Mouse (Mus musculus) urinary bladder, adult 18-20 months (tissue): ENCODE measurements around the gene Aurkb.
"Not testable (repeated sequence)": the region's sequence is repeated elsewhere in the genome, so short reads cannot be mapped to it uniquely, and the experiment has no call there.

Experiments
- DNase-seq, 2 experiments: peaks; one replicate each; pipeline ENCODE4 v3.0.0; 2022; ENCODE audit warnings: low spot score in 2 of 2, mixed read lengths in 2 of 2

The Aurkb gene

DNA sequence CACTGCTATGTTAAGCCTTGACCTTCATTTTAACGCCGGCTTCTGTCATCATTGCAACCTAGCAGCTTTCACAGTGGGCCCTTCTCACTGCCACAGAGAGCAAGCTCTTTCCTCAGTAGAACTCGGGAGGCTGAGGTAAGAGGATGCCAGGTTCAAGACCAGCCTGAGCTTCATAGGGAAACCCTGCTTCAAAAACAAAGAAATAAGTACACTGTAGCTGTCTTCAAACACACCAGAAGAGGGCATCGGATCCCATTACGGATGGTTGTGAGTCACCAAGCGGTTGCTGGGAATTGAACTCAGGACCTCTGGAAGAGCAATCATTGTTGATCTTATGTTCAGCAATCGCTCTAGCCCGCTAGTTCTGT lies 35.4 kb downstream of the Aurkb start:
- no peak for DNase-seq

DNA sequence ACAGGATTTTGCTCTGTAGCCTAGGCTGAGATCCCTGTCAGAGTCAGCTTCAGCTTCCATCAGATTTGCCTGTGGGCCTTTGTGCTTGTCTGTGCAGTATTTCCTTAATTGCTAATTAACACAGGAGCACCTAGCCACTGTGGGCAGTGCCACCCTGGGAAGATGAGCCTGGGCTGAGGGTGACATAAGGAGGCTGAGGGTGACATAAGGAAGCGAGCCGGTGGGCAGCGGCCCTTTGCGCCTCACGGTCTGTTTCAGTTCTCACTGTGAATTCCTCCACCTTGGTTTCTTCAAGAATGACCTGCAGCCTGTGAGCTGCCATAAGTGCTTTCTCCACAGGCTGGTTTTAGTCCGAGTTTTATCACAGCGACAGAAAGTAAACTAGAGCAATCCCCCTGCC lies 36.2 kb downstream of the Aurkb start:
- DNase-seq = no peak

DNA sequence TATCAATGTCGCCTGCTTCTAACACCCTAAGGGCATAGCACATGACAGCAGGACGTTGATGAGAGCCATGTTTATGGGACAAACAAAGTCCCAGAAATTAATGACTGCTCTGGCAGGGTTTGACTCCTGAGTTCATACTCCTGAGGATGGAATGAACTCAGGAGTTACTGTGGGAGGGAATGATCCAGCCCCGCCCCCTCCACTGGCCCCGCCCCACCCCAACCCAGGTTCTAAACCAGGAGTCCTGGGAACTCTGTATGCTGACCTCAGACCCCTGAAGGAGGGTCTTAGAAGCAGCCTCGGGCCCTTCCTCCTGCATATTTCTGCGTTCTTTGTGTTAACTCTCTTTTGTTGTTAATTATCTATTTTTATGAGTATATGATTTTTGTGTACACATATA lies 40.2 kb downstream of the Aurkb start:
- DNase-seq = no peak

DNA sequence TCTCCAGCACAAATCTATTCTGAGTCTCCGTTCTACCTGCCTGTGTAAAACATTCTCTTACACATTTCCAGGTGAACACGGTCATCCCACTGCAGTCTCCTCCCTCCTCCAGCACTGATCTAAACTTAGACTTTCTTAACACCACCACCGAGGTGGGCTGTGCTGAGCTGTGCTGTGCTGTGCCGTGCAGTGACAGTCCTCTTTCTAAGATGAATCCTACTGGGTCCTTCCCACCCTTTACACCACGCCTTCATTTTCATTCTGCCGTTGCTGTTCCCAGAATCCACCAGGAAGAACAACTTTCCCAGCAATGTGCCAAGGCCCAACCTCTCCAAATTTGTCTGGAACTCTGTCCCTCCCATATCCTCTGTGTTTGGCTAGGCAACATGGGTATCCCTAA lies 40.9 kb downstream of the Aurkb start:
- DNase-seq = no peak

DNA sequence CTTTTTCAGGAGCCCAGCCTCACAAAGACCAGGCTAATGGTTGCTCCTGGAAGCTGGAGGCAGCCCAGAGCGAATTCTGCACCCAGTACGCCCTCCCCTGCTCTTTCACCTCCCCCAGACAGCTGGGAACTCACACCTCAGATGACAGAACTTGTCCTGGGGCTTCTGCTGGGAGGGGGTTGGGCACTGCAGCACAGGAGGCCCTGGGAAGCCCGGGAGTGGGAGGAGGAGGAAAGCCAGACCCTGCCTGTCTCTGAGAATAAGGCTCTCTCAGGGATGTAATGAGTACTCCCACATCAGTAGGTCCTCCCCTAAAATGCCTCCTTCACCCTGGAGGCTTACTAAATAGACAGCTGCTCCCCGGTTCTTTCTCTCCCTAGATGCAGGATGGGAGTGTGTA lies 41.6 kb downstream of the Aurkb start:
- DNase-seq = no peak

DNA sequence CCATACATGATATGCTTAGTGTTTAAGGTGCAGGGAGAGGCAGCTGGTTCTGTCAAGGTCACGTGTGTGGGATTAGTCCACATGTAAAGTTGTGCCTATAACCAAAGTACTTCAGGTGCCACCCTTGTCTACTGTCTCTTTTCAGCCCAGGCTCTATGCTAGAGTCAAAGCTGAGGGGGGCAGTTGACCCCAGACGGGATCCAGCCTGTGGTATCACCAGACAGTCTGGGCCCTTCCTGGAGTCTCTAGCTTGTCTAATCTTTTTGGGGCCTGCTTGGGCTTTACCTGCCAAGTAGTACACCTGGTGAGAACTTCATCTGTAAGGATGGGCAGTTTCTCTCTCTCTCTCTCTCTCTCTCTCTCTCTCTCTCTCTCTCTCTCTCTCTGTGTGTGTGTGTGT lies 42.1 kb downstream of the Aurkb start:
- no peak for DNase-seq

DNA sequence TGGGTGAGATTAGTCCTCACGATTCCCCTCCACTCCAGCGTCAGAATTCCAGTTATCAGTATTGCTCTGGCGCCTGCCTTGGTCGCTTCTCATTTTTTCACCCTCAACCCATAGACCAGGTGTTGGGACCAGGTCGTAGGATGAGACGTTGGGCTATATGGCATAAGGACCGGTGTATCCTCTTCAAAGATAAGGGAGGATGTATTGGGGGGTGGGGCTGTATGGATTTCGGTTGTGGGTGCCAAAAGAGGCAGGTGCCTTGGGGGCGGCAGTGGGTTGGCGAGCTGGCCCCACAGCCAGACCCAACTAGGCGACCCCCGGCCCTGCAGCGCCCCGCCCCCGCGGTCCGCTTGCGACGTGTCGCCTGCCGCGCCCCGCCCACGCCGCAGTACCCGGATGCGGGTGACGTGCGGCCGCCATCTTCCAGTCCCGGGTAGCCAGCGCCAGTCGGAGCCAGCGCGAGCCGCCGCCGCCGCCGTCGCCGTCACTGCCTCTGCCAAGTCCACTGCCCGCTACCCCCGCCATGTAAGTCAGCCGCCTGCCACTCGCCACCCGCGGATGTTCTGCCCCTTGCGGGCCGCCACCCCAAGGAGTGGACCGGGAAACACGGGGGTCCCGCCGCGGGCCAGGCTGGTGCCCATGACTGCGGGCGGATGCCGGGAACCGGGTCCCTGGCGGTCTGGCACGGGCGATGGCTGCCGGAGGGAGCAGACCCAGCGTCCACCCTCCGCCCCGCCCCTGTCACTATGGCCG lies 42.8 kb downstream of the Aurkb start, which contains the start of gene Vamp2:
Gene Vamp2 (plus strand): TSS at position 388 of the 753 bp plus-strand sequence.
- DNase-seq = peak; percentile 71 to 82

DNA sequence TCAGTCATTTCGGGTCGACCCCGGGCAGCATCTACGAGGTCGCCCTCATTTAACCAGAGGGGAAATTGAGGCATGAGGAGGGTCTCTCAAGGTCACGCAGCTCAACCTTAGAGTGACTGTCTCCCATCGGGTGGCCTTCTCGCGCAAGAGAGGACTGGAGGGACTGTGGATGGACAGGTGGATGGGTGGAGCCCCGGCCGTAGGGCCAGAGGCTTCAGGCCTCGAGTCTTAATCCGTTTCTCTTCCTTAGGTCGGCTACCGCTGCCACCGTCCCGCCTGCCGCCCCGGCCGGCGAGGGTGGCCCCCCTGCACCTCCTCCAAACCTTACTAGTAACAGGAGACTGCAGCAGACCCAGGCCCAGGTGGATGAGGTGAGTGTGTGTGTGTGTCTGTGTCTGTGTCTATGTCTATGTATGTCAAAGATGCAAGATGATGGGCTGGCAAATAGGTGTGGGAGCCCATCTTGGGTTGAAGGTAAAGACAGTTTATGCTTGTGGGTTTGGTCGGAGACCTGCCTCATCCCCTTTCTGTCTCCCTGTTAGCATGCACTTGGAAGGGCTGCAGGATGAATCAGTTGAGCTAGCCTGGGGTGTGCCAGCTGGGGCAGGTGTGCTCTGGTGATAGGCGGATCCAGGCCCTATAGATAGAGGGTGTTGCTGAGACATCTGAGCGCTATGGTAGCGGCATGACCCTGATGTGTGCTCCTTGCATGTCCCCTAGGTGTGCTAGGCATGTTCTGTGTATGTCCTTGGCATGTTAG lies 43.6 kb downstream of the Aurkb start:
- DNase-seq = no peak

DNA sequence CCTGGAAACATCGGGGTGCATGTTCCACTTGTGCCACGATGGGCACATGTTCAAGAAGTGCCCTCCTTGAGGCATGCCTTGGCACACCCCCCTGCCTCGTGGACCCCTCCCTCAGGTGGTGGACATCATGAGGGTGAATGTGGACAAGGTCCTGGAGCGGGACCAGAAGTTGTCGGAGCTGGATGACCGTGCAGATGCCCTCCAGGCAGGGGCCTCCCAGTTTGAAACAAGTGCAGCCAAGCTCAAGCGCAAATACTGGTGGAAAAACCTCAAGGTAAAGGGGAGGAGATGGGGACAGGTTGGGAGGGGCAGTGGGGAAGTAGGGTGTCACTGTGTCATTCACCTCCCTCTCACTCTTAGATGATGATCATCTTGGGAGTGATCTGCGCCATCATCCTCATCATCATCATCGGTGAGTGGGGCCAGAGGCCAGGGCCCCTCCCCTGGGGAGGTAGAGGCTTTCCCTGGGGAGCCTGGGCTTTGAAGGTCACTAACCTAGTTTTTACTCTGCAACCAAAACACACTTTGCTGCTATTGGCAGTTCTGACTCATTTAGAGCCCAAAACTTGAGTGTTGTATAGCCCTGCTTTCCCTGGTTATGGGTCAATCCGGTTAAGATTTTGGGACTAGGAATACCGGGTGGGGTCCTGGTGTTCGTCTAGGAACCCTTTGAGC lies 44.3 kb downstream of the Aurkb start:
- no peak for DNase-seq

DNA sequence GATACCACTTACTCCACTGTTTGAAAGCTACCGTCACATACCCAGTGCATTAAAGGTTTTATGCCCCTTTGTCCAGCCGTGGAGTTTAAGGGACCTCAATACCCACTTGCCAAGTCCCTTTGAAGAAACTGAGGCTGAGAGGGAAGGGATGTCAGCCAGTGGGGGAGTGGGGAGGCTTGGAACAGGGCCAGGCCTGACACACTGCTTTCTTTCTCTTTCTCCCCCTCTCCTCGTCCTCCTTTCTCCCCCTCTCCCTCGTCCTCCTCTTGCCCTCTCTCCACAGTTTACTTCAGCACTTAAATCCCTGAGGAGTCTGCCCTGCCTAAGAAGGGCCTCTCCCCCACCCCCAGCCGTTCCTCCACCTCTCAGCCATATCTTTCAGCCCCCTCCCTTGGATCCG lies 44.9 kb downstream of the Aurkb start:
- no peak for DNase-seq

DNA sequence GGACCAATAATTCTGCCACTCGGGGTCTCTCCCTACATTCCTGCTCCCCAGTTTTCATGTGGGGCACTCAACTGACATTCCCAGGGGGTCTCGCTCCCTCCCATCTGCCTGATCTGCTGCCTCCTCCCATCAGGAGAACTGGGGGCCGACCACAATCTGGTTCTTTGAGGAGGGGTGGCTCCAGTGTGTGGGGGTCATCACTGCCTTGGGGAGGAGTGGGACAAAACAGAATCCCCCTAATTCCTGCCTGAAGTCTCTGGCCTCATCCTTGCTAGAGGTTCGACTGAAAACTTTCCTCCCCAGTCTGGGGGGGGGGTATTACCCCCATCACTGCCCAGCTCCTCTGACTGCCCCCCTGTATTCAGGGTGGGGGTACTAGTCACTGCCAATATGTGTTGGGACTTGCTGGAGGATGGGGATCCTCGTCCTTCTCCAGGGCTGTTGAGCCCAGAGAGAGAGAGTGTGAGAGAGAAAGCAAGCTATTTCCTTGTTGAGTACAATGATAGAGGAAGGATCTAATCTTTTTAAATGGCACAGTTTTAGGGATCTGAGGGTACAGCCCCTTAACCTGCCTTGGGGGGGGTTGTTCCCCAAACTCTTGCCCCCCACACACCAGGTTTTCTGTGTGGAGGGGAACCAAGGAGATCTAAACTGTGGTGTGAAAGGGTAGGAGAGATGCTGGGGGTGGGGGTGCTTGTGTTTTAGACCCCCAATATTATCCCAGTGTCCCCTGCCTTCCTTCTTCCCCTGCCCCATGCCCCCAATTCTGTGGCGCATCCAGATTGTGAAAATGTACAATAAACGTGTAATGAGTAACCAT lies 46.3 kb downstream of the Aurkb start:
- DNase-seq = no peak

DNA sequence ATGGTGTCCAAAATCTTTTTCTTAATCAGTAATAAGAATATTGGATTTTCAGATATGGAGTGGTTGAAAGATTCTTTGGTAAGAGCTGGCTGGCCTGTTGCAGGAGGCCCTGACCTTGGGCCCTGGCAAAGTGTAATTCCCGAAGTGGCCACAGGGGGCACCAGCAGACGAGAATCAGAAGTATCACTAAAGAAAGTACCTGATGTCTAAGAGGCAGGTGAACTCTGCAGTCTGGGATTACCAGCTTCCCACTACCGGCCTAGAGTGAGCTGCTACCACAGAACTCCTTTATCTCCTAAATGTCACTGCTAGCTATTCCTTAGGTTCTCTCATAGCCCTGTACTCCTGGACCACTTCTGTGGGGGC lies 46.9 kb downstream of the Aurkb start:
- peak; percentile 79 to 90 for DNase-seq

DNA sequence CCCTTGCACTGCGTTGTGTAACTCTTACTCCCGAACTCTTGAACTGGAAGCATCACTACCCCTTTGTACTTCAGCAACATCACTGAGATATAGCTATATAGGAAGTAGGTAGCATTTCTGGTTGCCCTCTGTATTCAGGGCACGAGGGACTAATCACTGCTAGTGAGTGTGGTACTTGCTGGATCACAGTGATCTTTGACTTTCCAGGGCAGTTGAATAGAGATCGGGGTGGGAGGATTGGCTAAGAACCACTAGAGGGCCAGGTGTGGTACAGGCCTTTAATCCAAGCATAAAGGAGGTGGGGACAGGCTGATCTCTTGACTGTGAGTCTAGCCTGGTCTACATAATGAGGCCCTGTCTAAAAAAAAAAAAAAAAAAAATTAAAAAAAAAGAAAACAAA lies 47.4 kb downstream of the Aurkb start:
- DNase-seq = no peak

DNA sequence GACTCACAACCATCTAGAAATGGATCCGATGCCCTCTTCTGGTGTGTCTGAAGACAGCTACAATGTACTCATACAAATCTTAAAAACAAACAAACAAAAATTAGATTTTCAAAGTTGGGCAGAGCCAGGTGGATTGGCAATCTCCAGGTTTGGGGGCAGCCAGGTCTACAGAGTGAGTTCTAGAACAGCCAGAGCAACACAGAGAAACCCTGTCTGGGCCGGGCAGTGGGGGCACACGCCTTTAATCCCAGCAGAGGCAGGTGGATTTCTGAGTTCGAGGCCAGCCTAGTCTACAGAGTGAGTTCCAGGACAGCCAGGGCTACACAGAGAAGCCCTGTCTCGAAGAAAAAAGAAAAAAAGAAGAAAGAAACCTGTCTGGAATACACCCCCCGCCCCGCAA lies 48.4 kb downstream of the Aurkb start:
- not testable (repeated sequence) for DNase-seq

DNA sequence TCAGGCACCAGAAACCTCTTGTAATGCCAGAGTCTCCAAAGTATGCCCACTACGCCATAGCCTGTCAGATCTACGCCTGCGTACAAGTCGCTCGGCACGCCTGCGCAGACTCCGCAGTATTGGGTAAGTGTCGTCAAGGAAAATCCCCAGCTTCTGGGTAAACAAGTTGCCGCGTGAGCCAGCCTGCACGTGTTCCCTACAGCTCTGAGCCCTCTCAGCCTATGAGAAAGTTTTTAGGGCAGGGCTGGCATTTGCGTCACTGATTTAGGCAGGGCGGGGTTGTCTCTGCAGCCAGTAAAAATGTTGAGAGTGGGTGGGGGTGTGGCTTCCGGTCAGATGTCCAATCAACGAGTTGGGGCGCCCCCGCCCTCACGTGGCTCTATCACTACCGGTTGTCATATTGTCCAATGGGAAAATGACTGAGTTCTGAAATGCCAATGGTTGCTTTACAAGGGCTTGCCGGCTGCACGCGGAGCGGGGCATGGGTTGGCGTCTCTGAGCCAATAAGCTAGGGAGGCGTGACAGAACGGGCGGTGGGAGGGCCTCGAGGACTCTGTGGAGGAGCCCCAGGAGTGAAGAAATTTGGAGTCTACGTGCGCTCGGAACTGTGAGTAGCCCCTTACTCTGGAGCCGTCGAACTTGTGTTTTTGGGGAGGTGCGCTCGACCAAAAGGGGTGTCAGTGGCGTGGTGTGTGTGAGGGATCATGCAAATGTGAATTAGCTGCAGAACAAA lies 49.4 kb downstream of the Aurkb start, which contains the start of gene Per1:
Gene Per1 (plus strand): TSS at position 521 of the 733 bp plus-strand sequence.
- DNase-seq = peak; percentile 94 to 100

DNA sequence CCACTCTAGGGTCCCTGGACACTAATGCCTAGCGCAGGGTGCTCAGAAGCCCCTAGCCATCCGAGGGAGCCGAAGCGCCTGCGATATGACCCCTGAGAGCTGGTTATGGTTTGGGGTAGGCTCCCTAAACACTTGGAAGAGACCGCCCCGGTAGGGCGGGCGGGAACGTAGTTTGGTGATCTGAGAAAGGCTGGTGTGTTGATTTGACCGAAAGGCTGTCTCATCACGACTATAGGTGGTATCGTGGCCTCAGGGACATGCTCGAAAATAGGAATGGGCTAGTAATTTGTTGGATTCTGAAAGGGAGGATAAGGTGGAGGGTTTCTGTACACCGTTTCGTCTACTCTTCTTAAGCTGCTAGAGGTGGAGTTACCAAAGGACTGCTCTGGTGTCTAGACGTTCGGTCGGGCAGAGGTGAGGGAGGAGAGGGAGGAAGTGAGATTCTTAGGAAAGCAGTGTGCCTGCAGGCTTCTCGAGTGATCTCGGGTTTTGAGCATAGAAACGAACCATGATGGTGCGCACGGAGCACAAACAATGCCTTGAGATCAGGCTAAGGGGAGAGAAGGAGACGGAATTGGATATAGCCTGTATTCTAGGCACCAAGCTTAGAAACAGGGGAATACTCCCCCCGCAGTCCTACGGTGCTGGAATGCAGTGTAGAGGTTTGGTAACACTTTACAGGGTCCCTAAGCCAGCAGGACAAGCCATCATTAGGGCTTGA lies 50.2 kb downstream of the Aurkb start:
- no peak for DNase-seq

DNA sequence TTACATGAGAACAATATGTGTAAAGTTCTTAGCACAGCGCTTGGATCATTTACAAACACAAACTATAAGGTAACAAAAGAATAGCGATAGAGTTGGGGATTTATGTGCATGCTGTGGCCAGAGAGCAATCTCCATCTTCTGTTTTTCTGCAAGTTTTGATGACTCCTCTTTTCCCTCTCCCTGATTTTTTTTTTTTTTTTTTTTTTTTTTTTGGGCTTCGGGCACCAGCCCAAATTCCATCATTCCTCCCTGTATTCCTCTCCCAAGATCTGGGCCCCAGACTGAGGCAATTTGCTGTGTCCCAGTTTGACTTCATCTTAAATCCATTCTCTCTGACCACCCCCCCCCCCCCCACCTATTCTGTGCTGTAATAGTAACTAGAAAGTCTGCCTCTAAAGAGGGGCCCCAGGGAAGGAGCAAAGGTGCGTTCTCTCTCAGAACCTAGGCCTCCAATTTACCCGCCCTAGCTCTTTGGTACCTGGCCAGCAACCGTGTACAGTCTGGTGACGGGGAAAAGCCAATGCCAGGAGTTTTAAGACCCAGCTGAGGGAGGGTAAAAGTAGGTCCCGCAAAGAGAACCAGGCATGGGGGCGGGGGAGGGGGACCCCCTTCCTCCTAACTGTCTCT lies 51.0 kb downstream of the Aurkb start:
- no peak for DNase-seq

DNA sequence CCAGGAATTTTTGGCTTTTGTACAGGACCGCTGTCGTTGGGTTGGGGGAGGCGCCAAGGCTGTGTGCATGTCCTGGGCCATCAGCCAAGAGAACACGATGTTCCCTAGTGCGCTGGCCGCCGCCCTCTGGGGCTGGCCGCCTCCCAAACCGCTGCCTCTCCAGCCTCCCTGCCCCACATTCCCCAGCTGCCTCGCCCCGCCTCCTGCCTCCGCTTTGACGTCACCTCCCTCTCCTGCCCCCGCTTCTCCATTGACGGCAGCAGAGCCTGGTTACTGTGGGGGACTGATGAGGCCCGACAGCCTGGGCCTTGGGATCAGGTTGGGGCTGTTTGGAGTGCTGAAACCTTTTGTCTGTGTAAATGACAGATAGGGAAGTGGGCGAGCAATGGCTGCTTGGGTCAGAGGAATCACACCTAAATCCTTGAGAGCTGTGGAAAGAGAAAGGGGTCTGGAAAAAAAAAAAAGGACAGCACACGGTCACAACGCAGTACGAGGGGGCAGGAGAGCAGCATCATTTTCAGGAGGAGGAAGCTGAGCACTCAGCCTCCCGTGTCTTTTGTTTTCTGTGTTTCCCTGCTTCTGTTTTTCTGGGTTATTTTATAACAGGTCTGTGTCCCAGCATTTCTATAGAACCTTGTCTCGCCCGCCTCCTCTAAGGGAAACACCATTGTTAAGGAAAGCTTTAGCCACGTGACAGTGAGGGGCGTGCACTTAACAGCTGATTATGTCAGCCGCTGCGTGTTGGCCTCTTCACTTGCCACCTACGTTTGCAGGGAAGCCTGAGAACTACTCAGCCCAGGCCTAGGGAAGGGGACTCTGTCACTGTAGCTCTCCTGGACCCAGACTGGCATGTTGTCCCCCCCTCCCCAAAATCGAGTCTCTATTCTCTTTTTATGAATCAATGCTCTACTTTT lies 51.8 kb downstream of the Aurkb start:
- peak; percentile 94 to 100 for DNase-seq
